Mouse (Mus musculus): ENCODE data around the gene Cfap45. TPM values are rescaled to one million over a fixed set of nuclear protein-coding genes. Genes with fewer than 3 reads are reported as not detected.

The Cfap45 gene
- total RNA-seq, 2 experiments from 2014 or later = 1.8 to 2.8 TPM

DNA sequence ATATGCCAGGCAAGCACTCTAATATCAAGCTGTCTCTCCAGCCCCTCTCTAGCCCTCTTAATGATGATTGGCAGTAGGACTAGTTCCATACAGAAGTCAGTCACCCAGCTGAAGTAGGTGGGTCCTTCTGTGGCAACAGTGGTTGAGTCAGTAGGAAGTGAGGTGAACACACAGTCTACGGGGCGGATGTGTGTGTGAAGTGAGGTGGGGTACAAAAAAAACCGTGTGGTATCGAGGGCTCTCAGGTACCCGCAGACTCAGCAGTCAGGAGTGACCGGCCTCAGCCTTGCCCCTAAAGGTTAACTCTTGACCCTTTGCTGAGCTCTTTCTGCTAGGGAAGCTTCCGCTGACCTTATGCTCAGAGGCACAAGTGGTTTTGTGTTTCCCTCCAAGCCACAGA, 27.9 kb downstream of the Cfap45 start:
- no peak for DNase-seq
- intact Hi-C loops (cut with DNase I) = loop anchor here (2.0 kb wide), 1 partner anchor 16 kb away; no protein-coding TSS in a partner anchor

GRCm38 (mm10) chr1:172549314-172549713, 28.7 kb downstream of the Cfap45 start:
- no peak for DNase-seq
- intact Hi-C loops (cut with DNase I) = loop anchor here (2.0 kb wide), 1 partner anchor 17 kb away; no protein-coding TSS in a partner anchor

- intact Hi-C loops (cut with DNase I) = loop anchor here (2.0 kb wide), 1 partner anchor 17 kb away; no protein-coding TSS in a partner anchor
- no peak for DNase-seq
Measured at GRCm38 (mm10) chr1:172549717-172550116, 29.1 kb downstream of the Cfap45 start.

- intact Hi-C loops (cut with DNase I) = no loop called here
- DNase-seq = peak; percentile 58 to 64
Measured at GRCm38 (mm10) chr1:172550551-172550951, 29.9 kb downstream of the Cfap45 start.

- intact Hi-C loops (cut with DNase I) = no loop called here
- DNase-seq = no peak
Measured at GRCm38 (mm10) chr1:172551009-172551408, 30.4 kb downstream of the Cfap45 start.

- intact Hi-C loops (cut with DNase I) = no loop called here
- peak in 1 of 2 experiments; percentile 38 for DNase-seq
Measured at GRCm38 (mm10) chr1:172552623-172553022, 32.0 kb downstream of the Cfap45 start.

DNA sequence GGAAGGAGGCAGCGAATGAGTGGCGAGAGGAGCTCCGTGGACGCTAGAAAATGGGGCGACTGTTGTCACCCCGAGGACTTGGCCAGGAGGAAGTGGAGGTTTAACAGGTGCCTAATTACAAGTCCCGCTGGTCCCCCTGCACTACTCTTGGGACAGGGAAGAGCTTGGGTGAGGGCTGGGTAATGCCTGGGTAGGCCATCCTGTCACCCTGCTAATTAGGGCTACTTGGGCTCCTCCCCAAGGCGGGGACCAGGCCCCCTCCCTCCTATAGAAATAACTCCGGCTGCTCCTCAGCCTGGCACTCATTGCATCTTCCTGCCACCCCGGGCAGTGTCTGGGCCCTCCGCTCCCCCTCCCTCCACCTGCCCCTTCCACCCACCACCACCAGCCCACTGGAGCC, 35.0 kb downstream of the Cfap45 start, which contains the start of gene Vsig8:
Vsig8 (plus strand) TSS at position 301 of the 400 bp plus-strand sequence.
- no peak for DNase-seq
- intact Hi-C loops (cut with DNase I) = no loop called here

- peak; percentile 80 to 84 for DNase-seq
- intact Hi-C loops (cut with DNase I) = loop anchor here (1.0 to 5.0 kb wide), 2 partner anchors 35 to 49 kb away; no protein-coding TSS in a partner anchor
Measured at GRCm38 (mm10) chr1:172562641-172563464, 42.3 kb downstream of the Cfap45 start.

- intact Hi-C loops (cut with DNase I) = loop anchor here (1.0 to 5.0 kb wide), 2 partner anchors 35 to 49 kb away; no protein-coding TSS in a partner anchor
- no peak for DNase-seq
Measured at GRCm38 (mm10) chr1:172563465-172563828, 42.8 kb downstream of the Cfap45 start.

DNA sequence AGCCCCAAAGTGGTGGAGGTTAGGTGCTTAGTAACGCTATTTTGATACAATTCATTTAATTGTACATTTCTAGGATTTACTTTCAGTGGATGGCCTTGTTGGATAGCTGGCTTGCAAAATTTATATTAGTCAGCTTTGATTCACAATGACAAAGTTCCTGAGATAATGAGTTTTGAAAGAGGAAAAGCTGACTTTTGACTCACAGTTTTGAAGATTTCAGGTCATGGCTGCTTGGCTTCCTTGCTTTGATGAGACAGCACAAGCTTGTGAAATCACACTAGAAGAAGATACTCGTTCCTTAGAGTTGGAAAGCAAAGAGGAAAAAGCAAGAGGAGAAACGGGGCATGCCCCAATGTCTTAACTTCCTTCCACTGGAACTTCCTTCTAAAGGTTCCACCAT, 45.5 kb downstream of the Cfap45 start:
- no peak for DNase-seq
- intact Hi-C loops (cut with DNase I) = no loop called here

GRCm38 (mm10) chr1:172567758-172568157, 47.2 kb downstream of the Cfap45 start:
- intact Hi-C loops (cut with DNase I) = no loop called here
- DNase-seq = no peak

GRCm38 (mm10) chr1:172580116-172580515, 59.5 kb downstream of the Cfap45 start:
- no peak for DNase-seq
- intact Hi-C loops (cut with DNase I) = no loop called here

DNA sequence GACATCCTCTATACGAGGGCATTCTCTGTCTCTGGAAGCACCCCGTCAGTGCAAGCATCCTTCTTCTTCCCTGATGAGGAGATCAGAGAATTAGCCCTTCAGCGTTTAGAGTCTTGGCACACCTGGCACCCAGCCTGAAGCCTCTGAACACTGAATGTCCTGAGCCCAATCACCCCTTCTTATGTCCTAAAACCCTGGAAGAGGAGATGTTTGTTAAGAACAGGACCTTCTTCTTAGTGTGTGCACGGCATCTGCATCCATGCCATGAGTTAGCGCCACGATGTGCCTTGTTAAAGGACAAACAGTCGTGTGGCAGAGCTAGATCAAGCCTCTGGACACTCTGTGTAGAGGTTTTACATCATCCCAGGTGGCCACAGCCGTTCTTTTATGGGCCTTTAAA, 61.8 kb downstream of the Cfap45 start:
- DNase-seq = no peak
- intact Hi-C loops (cut with DNase I) = no loop called here

GRCm38 (mm10) chr1:172584271-172584670, 63.7 kb downstream of the Cfap45 start:
- intact Hi-C loops (cut with DNase I) = no loop called here
- DNase-seq = no peak

DNA sequence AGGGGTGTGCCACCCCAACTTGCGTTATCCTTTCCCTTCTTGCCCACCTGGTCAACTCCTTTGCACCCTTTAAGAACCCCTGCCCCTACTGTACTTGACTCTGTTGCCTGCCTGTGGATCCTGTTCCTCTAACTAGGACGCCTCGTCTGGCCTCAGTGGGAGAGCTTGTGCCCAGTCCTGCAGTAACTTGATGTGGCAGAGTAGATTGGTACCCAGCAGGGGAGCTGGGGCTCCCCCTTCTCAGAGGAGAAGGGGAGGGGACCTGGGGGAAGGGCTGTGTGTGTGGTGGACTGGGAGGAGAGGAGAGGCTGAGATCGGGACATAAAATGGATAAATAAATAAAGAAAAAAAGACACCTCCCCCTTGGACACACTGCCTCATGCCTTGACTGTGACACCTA, 64.4 kb downstream of the Cfap45 start:
- no peak for DNase-seq
- intact Hi-C loops (cut with DNase I) = no loop called here

DNA sequence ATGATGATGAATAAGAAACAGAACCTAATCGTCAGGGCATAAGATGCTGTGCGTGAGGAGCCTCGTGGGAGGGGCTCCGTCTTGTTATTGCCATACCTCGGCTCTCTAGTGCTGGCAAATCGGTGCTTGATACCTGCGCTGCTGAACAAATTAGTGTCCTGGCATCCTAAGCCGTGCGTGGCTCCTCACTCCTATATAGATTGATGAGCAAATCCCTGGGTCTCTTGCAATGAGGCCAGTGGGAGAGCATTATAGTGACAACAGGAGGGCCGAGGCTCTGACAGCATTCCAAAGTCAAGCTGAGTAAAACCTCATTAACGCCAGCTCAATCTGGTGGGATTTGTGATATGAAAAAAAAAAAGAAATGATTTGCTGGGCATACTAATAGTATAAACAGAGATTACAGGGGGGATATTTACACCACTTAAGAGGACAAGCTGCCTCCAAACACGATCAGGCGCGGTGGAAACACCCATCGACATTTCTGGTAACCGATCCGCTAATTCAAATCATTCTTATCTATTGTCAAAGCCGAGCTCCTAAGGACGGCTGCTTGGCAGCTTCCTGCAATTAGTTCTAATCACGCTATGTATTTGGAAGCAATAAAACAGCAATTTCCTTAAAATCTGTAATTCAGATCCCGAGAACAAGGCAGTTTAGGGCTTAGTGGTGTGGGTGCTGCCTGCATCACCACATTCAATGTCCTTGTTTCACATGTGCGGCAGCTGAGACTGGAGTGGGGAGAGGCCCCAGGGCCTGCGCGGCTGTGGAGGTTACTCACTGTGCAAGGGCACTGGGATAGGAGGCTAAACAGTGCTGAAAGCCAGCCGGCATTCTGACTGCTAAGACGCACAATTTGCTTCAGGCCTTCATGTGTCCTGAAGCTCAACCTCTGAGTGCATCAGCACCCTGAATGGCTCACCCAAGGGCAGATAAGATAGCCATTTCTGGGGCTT, 65.3 kb downstream of the Cfap45 start:
- intact Hi-C loops (cut with DNase I) = no loop called here
- DNase-seq = no peak

DNA sequence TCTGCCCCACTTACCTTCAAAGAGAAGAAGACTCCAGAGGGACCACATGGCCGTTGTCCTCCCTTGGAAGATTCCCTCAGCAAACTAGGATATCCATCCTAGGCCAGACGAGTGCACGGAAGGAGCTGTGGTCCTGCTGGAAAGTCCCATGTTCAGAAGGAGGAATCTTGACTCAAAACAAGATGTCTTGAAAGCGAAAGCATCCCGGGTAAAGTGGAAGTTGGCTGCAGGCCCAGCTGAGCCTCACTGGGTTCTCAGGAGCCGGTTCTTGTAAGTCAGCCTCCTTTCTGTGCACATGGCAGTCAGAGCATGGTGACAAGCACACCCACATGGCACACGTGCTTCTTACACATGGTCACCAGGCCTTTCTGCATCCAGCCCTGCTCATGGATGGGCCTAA, 69.8 kb downstream of the Cfap45 start, which contains the start of gene Slamf8:
Slamf8 (minus strand) TSS at position 184 of the 400 bp plus-strand sequence.
- peak; percentile 32 to 38 for DNase-seq
- intact Hi-C loops (cut with DNase I) = no loop called here

GRCm38 (mm10) chr1:172593321-172593720, 72.7 kb downstream of the Cfap45 start:
- DNase-seq = no peak
- intact Hi-C loops (cut with DNase I) = no loop called here

GRCm38 (mm10) chr1:172593956-172594355, 73.4 kb downstream of the Cfap45 start:
- intact Hi-C loops (cut with DNase I) = no loop called here
- DNase-seq = no peak

DNA sequence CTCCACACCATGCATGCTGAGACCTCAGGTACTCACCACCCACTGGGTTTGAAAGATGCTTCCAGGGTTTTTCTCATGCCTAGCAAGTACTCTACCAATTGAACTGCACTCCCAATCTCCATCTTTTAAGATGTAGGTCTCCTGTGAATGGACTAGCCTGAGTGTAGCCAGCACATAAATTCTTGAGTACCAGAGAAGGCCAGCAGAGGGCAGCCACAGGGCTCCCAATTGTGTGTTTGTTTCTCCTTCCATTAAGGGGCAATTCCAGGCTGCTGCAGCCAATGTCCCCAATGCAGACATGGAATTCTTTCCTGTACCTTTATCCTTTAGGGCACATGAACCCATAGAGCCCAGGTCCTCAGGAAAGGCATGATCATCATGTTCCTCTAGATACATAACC, 73.9 kb downstream of the Cfap45 start:
- DNase-seq = peak; percentile 39 to 67
- intact Hi-C loops (cut with DNase I) = no loop called here
